Mouse (Mus musculus) neural tube, embryonic 10.5 days (tissue): ENCODE results near the gene Zdhhc18.
A peak's percentile ranks its signal among the peaks of the same experiment; 100 is the strongest.
"Not testable (repeated sequence)": the region's sequence is repeated elsewhere in the genome, so short reads cannot be mapped to it uniquely, and the experiment has no call there.

ENCODE experiments used
- DNase-seq: peaks from one replicate; pipeline ENCODE4 v3.0.0-alpha.2; 2017; ENCODE audit warnings: low spot score; ENCODE audit errors: extremely low spot score

The Zdhhc18 gene

GRCm38 (mm10) chr4:133665118-133665517, 15.2 kb upstream of the Zdhhc18 start:
- peak; percentile 7 for DNase-seq

- DNase-seq, result no peak
These were observed 13.0 kb upstream of the Zdhhc18 start for GRCm38 (mm10) chr4:133662945-133663344.

- no peak for DNase-seq
These were observed 12.5 kb upstream of the Zdhhc18 start for GRCm38 (mm10) chr4:133662421-133662820.

- DNase-seq, result no peak
These were observed 10.5 kb upstream of the Zdhhc18 start for GRCm38 (mm10) chr4:133660193-133661155.

GRCm38 (mm10) chr4:133659497-133660192, 9.7 kb upstream of the Zdhhc18 start:
- DNase-seq, result peak; percentile 33

- DNase-seq, result no peak
These were observed 8.8 kb upstream of the Zdhhc18 start for GRCm38 (mm10) chr4:133658729-133659128.

GRCm38 (mm10) chr4:133657829-133658458, 8.0 kb upstream of the Zdhhc18 start:
- no peak for DNase-seq

GRCm38 (mm10) chr4:133656997-133657396, 7.0 kb upstream of the Zdhhc18 start:
- no peak for DNase-seq

- no peak for DNase-seq
These were observed 6.3 kb upstream of the Zdhhc18 start for GRCm38 (mm10) chr4:133656294-133656693.

GRCm38 (mm10) chr4:133654070-133654469, 4.1 kb upstream of the Zdhhc18 start:
- DNase-seq, result not testable (repeated sequence)

GRCm38 (mm10) chr4:133652746-133653145, 2.8 kb upstream of the Zdhhc18 start:
- no peak for DNase-seq

- no peak for DNase-seq
These were observed 2.0 kb upstream of the Zdhhc18 start for GRCm38 (mm10) chr4:133651986-133652385.

GRCm38 (mm10) chr4:133651445-133651844, 1.5 kb upstream of the Zdhhc18 start:
- no peak for DNase-seq

- DNase-seq, result not testable (repeated sequence)
These were observed 490 bp downstream of the Zdhhc18 start for GRCm38 (mm10) chr4:133649464-133649863.

- DNase-seq, result no peak
These were observed 4.3 kb downstream of the Zdhhc18 start for GRCm38 (mm10) chr4:133645680-133646079.

- DNase-seq, result no peak
These were observed 4.8 kb downstream of the Zdhhc18 start for GRCm38 (mm10) chr4:133645195-133645594.

GRCm38 (mm10) chr4:133634043-133634410, 15.9 kb downstream of the Zdhhc18 start:
- no peak for DNase-seq

- DNase-seq, result peak; percentile 86
These were observed 16.5 kb downstream of the Zdhhc18 start for GRCm38 (mm10) chr4:133633332-133634042.

GRCm38 (mm10) chr4:133632483-133633327, 17.2 kb downstream of the Zdhhc18 start:
- no peak for DNase-seq

GRCm38 (mm10) chr4:133631769-133632411, 18.1 kb downstream of the Zdhhc18 start:
- no peak for DNase-seq
